Mouse (Mus musculus): Measurements from ENCODE around the gene Usp15. TPM values are rescaled to one million over a fixed set of nuclear protein-coding genes. Genes with fewer than 3 reads are reported as not detected.

Gene Usp15
- total RNA-seq, 2 experiments from 2014 or later: 172 to 179 TPM

Small RNA genes lying within 50 kb of the gene (microRNA-seq; reads per million reads assigned to microRNA genes)
- not detected for gene Gm27920

Other genes with a start within 250 kb of the Usp15 start
- 10 to 100 TPM; 31.4 to 34.8 TPM for gene Mon2, start 120.5 kb downstream of the Usp15 start, total RNA-seq (2021)
- gene Fam19a2, start 67.0 kb upstream of the Usp15 start, total RNA-seq (2021): not detected

All from gastrocnemius, adult 18-20 months (tissue).